Mouse (Mus musculus) olfactory bulb, adult 2 months (tissue): ENCODE measurements around the gene Lig3.

Experiments used
- CTCF ChIP-seq: fragments of 200-500 bp; IDR thresholded peaks from 2 replicates; pipeline ENCODE4 v1.5.1; 2012; ENCODE audit warnings: low read depth, mild to moderate bottlenecking, low read length, moderate library complexity; ENCODE audit not compliant: insufficient read depth
- POLR2A ChIP-seq: fragments of 200-500 bp; IDR thresholded peaks from 2 replicates; pipeline ENCODE4 v1.6.1; 2012; ENCODE audit warnings: mild to moderate bottlenecking, low read depth, low read length, moderate library complexity; ENCODE audit not compliant: insufficient read depth

GRCm38 (mm10) chr11:82763261-82763660 is 17.6 kb upstream of the Lig3 start:
- no peak for TF ChIP-seq CTCF
- TF ChIP-seq POLR2A: no peak
